Mouse (Mus musculus): ENCODE results near the gene Hoxd11. TPM values are rescaled to one million over a fixed set of nuclear protein-coding genes. Genes with fewer than 3 reads are reported as not detected.

The Hoxd11 gene
- polyA plus RNA-seq, 1 experiment from 2014 or later, result not detected

GRCm38 (mm10) chr2:74660421-74661375 lies 18.7 kb upstream of the Hoxd11 start:
- Histone ChIP-seq H3K4me2 (replicated peaks; ENCODE audit: low read depth, low read length) (no peak overlapping the region), H3K27me3 (ENCODE audit: control insufficient read depth, insufficient read depth, low read length) (peaks cover 73% of the 10 kb centered on the region), H3K9me3 (ENCODE audit: control insufficient read depth, low read depth, low read length) (no peaks in the 10 kb centered on the region), H3K4me3 (ENCODE audit: low read depth, low read length) (no peak overlapping the region), H3K4me1 (ENCODE audit: control insufficient read depth, insufficient read depth, low read length) (peaks cover 2% of the 10 kb centered on the region; the same call in 1 of the 2 replicates), H3K27ac (ENCODE audit: low read length) (no peak overlapping the region), H3K9ac (replicated peaks; ENCODE audit: low read depth, low read length) (no peak overlapping the region), H3K36me3 (ENCODE audit: control insufficient read depth, insufficient read depth, low read length) (no peaks in the 10 kb centered on the region)
- WGBS, result 3% methylated on average over 30 of the region's 30 CpGs
- no peak for ATAC-seq (ENCODE audit: insufficient number of reproducible peaks, insufficient read depth, low FRiP score, low read depth)

GRCm38 (mm10) chr2:74661685-74662084 lies 17.7 kb upstream of the Hoxd11 start:
- H3K9me3 ChIP-seq (ENCODE audit: control insufficient read depth, low read depth, low read length), result no peaks in the 10 kb centered on the region
- H3K4me1 ChIP-seq (ENCODE audit: control insufficient read depth, insufficient read depth, low read length), result no peaks in the 10 kb centered on the region
- H3K4me2 ChIP-seq (replicated peaks; ENCODE audit: low read depth, low read length), result no peak overlapping the region; the same call in 1 of the 2 replicates
- H3K36me3 ChIP-seq (ENCODE audit: control insufficient read depth, insufficient read depth, low read length), result no peaks in the 10 kb centered on the region
- no peak overlapping the region for H3K9ac ChIP-seq (replicated peaks; ENCODE audit: low read depth, low read length)
- peaks cover 75% of the 10 kb centered on the region for H3K27me3 ChIP-seq (ENCODE audit: control insufficient read depth, insufficient read depth, low read length)
- H3K4me3 ChIP-seq (ENCODE audit: low read depth, low read length), result no peak overlapping the region
- no peak overlapping the region for H3K27ac ChIP-seq (ENCODE audit: low read length)
- ATAC-seq (ENCODE audit: insufficient number of reproducible peaks, insufficient read depth, low FRiP score, low read depth), result 0 out of 2 replicates have a peak, but pooled peaks have one; percentile 23
- under 1% methylated on average over 14 of the region's 14 CpGs for WGBS

- peaks cover 83% of the 10 kb centered on the region for H3K27me3 ChIP-seq (ENCODE audit: control insufficient read depth, insufficient read depth, low read length)
- WGBS, result 4% methylated on average over 18 of the region's 18 CpGs
- ATAC-seq (ENCODE audit: insufficient number of reproducible peaks, insufficient read depth, low FRiP score, low read depth), result no peak
- no peak overlapping the region for H3K9ac ChIP-seq (replicated peaks; ENCODE audit: low read depth, low read length)
- peaks cover 3% of the 10 kb centered on the region; the same call in 1 of the 2 replicates for H3K4me1 ChIP-seq (ENCODE audit: control insufficient read depth, insufficient read depth, low read length)
- H3K27ac ChIP-seq (ENCODE audit: low read length), result no peak overlapping the region
- H3K4me3 ChIP-seq (ENCODE audit: low read depth, low read length), result no peak overlapping the region
- H3K4me2 ChIP-seq (replicated peaks; ENCODE audit: low read depth, low read length), result no peak overlapping the region
- H3K9me3 ChIP-seq (ENCODE audit: control insufficient read depth, low read depth, low read length), result no peaks in the 10 kb centered on the region
- H3K36me3 ChIP-seq (ENCODE audit: control insufficient read depth, insufficient read depth, low read length), result no peaks in the 10 kb centered on the region
These were observed 15.9 kb upstream of the Hoxd11 start for GRCm38 (mm10) chr2:74663291-74663925.

GRCm38 (mm10) chr2:74666411-74666810 lies 12.9 kb upstream of the Hoxd11 start:
- Histone ChIP-seq H3K27ac (ENCODE audit: low read length) (no peak overlapping the region), H3K36me3 (ENCODE audit: control insufficient read depth, insufficient read depth, low read length) (no peaks in the 10 kb centered on the region), H3K9ac (replicated peaks; ENCODE audit: low read depth, low read length) (no peak overlapping the region), H3K4me1 (ENCODE audit: control insufficient read depth, insufficient read depth, low read length) (peaks cover 4% of the 10 kb centered on the region; the same call in 1 of the 2 replicates), H3K4me3 (ENCODE audit: low read depth, low read length) (no peak overlapping the region), H3K9me3 (ENCODE audit: control insufficient read depth, low read depth, low read length) (no peaks in the 10 kb centered on the region), H3K4me2 (replicated peaks; ENCODE audit: low read depth, low read length) (no peak overlapping the region), H3K27me3 (ENCODE audit: control insufficient read depth, insufficient read depth, low read length) (peaks cover 87% of the 10 kb centered on the region)
- 4% methylated on average over 7 of the region's 7 CpGs for WGBS
- no peak for ATAC-seq (ENCODE audit: insufficient number of reproducible peaks, insufficient read depth, low FRiP score, low read depth)

GRCm38 (mm10) chr2:74667191-74667841 lies 12.0 kb upstream of the Hoxd11 start:
- H3K9me3 ChIP-seq (ENCODE audit: control insufficient read depth, low read depth, low read length), result no peaks in the 10 kb centered on the region
- no peak overlapping the region for H3K27ac ChIP-seq (ENCODE audit: low read length)
- H3K27me3 ChIP-seq (ENCODE audit: control insufficient read depth, insufficient read depth, low read length), result peaks cover 81% of the 10 kb centered on the region
- 0 out of 2 replicates have a peak overlapping the region, but pooled peaks have one; percentile 49 for H3K4me2 ChIP-seq (replicated peaks; ENCODE audit: low read depth, low read length)
- peaks cover 4% of the 10 kb centered on the region; the same call in 1 of the 2 replicates for H3K4me1 ChIP-seq (ENCODE audit: control insufficient read depth, insufficient read depth, low read length)
- no peaks in the 10 kb centered on the region for H3K36me3 ChIP-seq (ENCODE audit: control insufficient read depth, insufficient read depth, low read length)
- no peak overlapping the region for H3K9ac ChIP-seq (replicated peaks; ENCODE audit: low read depth, low read length)
- H3K4me3 ChIP-seq (ENCODE audit: low read depth, low read length), result 0 out of 2 replicates have a peak overlapping the region, but pooled peaks have one; percentile 29
- ATAC-seq (ENCODE audit: insufficient number of reproducible peaks, insufficient read depth, low FRiP score, low read depth), result no peak
- WGBS, result 1% methylated on average over 36 of the region's 36 CpGs

- H3K9ac ChIP-seq (replicated peaks; ENCODE audit: low read depth, low read length), result no peak within 1 kb of the TSS
- no peaks in the 10 kb centered on the region for H3K9me3 ChIP-seq (ENCODE audit: control insufficient read depth, low read depth, low read length)
- H3K27me3 ChIP-seq (ENCODE audit: control insufficient read depth, insufficient read depth, low read length), result peaks cover 80% of the 10 kb centered on the region
- no peak within 1 kb of the TSS for H3K27ac ChIP-seq (ENCODE audit: low read length)
- H3K36me3 ChIP-seq (ENCODE audit: control insufficient read depth, insufficient read depth, low read length), result no peaks in the 10 kb centered on the region
- H3K4me2 ChIP-seq (replicated peaks; ENCODE audit: low read depth, low read length), result peak within 1 kb of the TSS; percentile 49
- H3K4me3 ChIP-seq (ENCODE audit: low read depth, low read length), result peak within 1 kb of the TSS; percentile 29
- WGBS, result 0% methylated on average over 32 of the region's 51 CpGs
- peak; percentile 46; the same call in 1 of the 2 replicates for ATAC-seq (ENCODE audit: insufficient number of reproducible peaks, insufficient read depth, low FRiP score, low read depth)
- H3K4me1 ChIP-seq (ENCODE audit: control insufficient read depth, insufficient read depth, low read length), result peaks cover 6% of the 10 kb centered on the region; the same call in 1 of the 2 replicates
These were observed 11.5 kb upstream of the Hoxd11 start, which contains the start of gene Hoxd13 for GRCm38 (mm10) chr2:74667842-74668357. TSS of gene Hoxd13 (plus strand) at chr2:74668310.

GRCm38 (mm10) chr2:74668370-74669229 lies 10.8 kb upstream of the Hoxd11 start:
- H3K27me3 ChIP-seq (ENCODE audit: control insufficient read depth, insufficient read depth, low read length), result peaks cover 80% of the 10 kb centered on the region
- no peak overlapping the region for H3K27ac ChIP-seq (ENCODE audit: low read length)
- no peak overlapping the region for H3K9ac ChIP-seq (replicated peaks; ENCODE audit: low read depth, low read length)
- H3K4me2 ChIP-seq (replicated peaks; ENCODE audit: low read depth, low read length), result peak overlapping the region; percentile 49
- peak; percentile 43; the same call in 1 of the 2 replicates for ATAC-seq (ENCODE audit: insufficient number of reproducible peaks, insufficient read depth, low FRiP score, low read depth)
- H3K36me3 ChIP-seq (ENCODE audit: control insufficient read depth, insufficient read depth, low read length), result no peaks in the 10 kb centered on the region
- H3K4me3 ChIP-seq (ENCODE audit: low read depth, low read length), result peak overlapping the region; percentile 29
- H3K9me3 ChIP-seq (ENCODE audit: control insufficient read depth, low read depth, low read length), result no peaks in the 10 kb centered on the region
- WGBS, result under 1% methylated on average over 57 of the region's 74 CpGs
- peaks cover 6% of the 10 kb centered on the region; the same call in 1 of the 2 replicates for H3K4me1 ChIP-seq (ENCODE audit: control insufficient read depth, insufficient read depth, low read length)

Measured in stomach, embryonic 14.5 days (tissue).